Mouse (Mus musculus) testis, adult 2 months (tissue): ENCODE data around the gene Hoxd9. TPM values are rescaled to one million over a fixed set of nuclear protein-coding genes. Genes with fewer than 3 reads are reported as not detected.

ENCODE experiments used
- H3K27ac ChIP-seq: fragments of 200-500 bp; 2 replicates; pipeline ENCODE4 v1.5.1; 2012; ENCODE audit warnings: low read depth, low read length; ENCODE audit not compliant: control insufficient read depth, insufficient read depth
- H3K27me3 ChIP-seq: fragments of 200-500 bp; 2 replicates; pipeline ENCODE4 v1.6.1; 2012; ENCODE audit warnings: mild to moderate bottlenecking, low read length, moderate library complexity; ENCODE audit not compliant: control insufficient read depth, insufficient read depth
- H3K36me3 ChIP-seq: fragments of 200-500 bp; 2 replicates; pipeline ENCODE4 v1.6.1; 2012; ENCODE audit warnings: mild to moderate bottlenecking, low read length; ENCODE audit not compliant: control insufficient read depth, insufficient read depth
- H3K4me1 ChIP-seq: fragments of 200-500 bp; 2 replicates; pipeline ENCODE4 v1.6.1; 2012; ENCODE audit warnings: low read length; ENCODE audit not compliant: control insufficient read depth, insufficient read depth
- H3K4me3 ChIP-seq: fragments of 200-500 bp; 2 replicates; pipeline ENCODE4 v1.5.1; 2012; ENCODE audit warnings: low read depth, mild to moderate bottlenecking, low read length, moderate library complexity, mixed read lengths; ENCODE audit not compliant: control insufficient read depth
- CTCF ChIP-seq: fragments of 200-500 bp; IDR thresholded peaks from 2 replicates; pipeline ENCODE4 v1.5.1; 2012; ENCODE audit warnings: low read depth, mild to moderate bottlenecking, inconsistent platforms, low read length, moderate library complexity; ENCODE audit not compliant: control insufficient read depth, insufficient read depth, insufficient replicate concordance
- POLR2A ChIP-seq: fragments of 200-500 bp; IDR thresholded peaks from 2 replicates; pipeline ENCODE4 v1.6.1; 2012; ENCODE audit warnings: low read depth, mild to moderate bottlenecking, inconsistent platforms, low read length, moderate library complexity; ENCODE audit not compliant: control insufficient read depth
- polyA plus RNA-seq: library from polyadenylated mRNA; depleted of rRNA; stranded (reverse); fragments of >200 nt; gene quantifications from 2 replicates; pipeline ENCODE4 v1.2.3, GENCODE M21; 2012

The Hoxd9 gene
- polyA plus RNA-seq, 1 experiment: 1.8 TPM

- no peak overlapping the region for H3K27ac ChIP-seq
- no peaks in the 10 kb centered on the region for H3K36me3 ChIP-seq
- TF ChIP-seq CTCF (no peak), POLR2A (no peak)
- H3K4me3 ChIP-seq: no peak overlapping the region; the same call in 1 of the 2 replicates
- H3K4me1 ChIP-seq: peaks cover 15% of the 10 kb centered on the region
- peaks cover 13% of the 10 kb centered on the region for H3K27me3 ChIP-seq
These were observed 14.7 kb upstream of the Hoxd9 start for GRCm38 (mm10) chr2:74682796-74683195.

GRCm38 (mm10) chr2:74683471-74683951 lies 14.0 kb upstream of the Hoxd9 start:
- Histone ChIP-seq H3K27me3 (peaks cover 13% of the 10 kb centered on the region), H3K27ac (no peak overlapping the region), H3K4me3 (no peak overlapping the region), H3K36me3 (no peaks in the 10 kb centered on the region), H3K4me1 (peaks cover 15% of the 10 kb centered on the region)
- no peak for TF ChIP-seq CTCF
- no peak for TF ChIP-seq POLR2A

- H3K4me3 ChIP-seq: no peak overlapping the region
- TF ChIP-seq CTCF: no peak
- no peak for TF ChIP-seq POLR2A
These were observed 13.4 kb upstream of the Hoxd9 start for GRCm38 (mm10) chr2:74684106-74684505.

DNA sequence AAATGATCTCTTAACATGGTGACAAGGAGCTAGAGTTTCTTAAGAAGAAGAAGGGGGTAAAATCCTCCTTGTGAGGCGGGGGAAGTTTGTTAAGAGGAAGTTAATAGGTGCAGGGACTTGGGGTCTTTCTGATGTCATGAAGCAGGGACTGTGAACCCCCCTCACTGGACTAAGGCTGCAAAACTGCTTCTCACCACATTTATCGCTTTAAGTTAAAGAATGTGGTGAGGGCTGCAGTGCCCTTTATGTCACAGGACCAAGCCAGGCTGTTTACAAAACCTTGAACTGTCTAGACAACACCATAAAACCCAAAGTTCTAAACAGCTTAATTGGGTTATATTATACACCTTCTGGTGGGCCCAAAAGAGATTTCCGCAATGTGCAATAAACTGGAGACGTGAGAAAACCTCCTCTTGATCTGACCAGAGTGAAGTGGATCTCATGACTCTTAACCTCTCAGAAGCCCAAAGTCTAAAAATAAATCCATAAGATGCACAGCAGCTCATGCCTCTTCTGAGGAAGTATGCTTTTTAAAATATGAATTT lies 12.4 kb upstream of the Hoxd9 start:
- H3K36me3 ChIP-seq: no peaks in the 10 kb centered on the region
- TF ChIP-seq POLR2A (no peak), CTCF (no peak)
- H3K4me3 ChIP-seq: no peak overlapping the region
- H3K27ac ChIP-seq: no peak overlapping the region
- peaks cover 17% of the 10 kb centered on the region for H3K27me3 ChIP-seq
- H3K4me1 ChIP-seq: peaks cover 11% of the 10 kb centered on the region

More at GRCm38 (mm10) chr2:74684106-74684505, 13.4 kb upstream of the Hoxd9 start:
- H3K4me1 ChIP-seq: peaks cover 15% of the 10 kb centered on the region
- no peak overlapping the region for H3K27ac ChIP-seq
- no peaks in the 10 kb centered on the region for H3K36me3 ChIP-seq
- peaks cover 13% of the 10 kb centered on the region for H3K27me3 ChIP-seq

DNA sequence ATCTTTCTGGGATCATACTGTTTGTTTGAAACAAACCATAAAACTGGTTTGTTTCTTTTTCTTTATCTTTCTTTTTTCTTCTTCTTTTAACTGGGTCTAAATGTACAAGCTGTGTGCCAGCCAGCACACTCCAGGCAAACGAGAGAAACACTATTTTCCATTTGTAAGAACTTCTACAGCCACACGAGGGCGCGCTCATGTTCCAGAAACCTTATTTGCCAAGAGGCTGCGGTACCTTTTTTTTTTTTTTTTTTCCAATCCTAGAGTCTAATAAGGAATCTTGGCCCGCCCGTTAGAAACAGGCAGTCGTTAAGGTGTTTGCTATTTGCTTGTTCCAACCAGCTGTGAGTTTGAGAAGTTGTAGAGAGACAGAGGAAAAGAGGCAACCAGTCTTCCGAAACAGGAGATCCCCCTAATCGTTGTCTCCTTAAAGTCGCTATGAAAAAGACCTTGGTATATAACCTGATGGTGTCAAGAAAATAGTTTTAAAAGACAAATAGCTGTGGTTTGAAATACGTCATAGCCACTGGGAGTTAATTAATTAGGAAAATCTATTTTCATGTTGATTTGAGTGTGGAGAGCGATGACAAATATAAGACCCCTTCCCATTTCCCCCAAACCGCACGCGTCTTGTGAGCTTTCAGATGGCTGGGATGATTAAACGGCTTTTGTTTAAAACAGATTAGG lies 11.1 kb upstream of the Hoxd9 start:
- TF ChIP-seq CTCF (peak; percentile 17; the same call in 1 of the 2 replicates), POLR2A (no peak)
- H3K4me3 ChIP-seq: no peak overlapping the region
- no peak overlapping the region for H3K27ac ChIP-seq
- H3K27me3 ChIP-seq: peaks cover 16% of the 10 kb centered on the region
- H3K4me1 ChIP-seq: peaks cover 12% of the 10 kb centered on the region
- no peaks in the 10 kb centered on the region for H3K36me3 ChIP-seq

DNA sequence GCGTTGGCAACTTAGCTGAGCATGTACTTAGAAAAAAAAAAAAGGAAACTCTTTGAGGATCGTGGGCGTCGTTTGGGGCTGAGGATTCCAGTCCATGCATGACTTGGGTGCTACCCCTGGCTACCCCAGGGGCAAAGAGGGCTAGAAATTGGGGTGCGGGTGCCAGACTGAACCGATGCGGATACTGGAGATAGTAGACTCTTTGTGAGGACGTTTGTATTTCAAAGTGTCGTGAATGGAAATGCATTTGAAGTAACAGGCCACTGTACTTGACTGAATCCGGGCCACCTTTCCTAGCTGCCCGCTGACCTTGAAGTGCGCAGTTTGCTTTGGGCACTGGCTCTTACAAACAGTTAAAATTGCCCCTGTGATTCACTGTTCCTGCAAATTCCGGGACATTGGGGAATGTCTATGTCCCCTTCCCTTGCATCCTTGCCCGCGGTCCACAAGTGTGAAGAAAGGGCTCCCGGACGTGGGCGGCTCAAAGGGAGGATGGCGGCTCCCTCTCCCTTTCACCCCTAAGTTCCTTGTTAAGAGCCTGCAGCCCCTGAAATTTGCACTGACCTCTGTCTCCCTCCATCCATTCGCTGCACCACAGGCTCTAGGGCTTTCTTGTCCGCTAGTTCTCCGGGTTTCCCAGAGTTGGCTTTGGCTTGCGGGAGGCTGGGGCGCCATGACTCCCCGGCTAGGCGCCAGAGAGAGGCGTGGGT lies 10.4 kb upstream of the Hoxd9 start:
- H3K27me3 ChIP-seq: peaks cover 14% of the 10 kb centered on the region

DNA sequence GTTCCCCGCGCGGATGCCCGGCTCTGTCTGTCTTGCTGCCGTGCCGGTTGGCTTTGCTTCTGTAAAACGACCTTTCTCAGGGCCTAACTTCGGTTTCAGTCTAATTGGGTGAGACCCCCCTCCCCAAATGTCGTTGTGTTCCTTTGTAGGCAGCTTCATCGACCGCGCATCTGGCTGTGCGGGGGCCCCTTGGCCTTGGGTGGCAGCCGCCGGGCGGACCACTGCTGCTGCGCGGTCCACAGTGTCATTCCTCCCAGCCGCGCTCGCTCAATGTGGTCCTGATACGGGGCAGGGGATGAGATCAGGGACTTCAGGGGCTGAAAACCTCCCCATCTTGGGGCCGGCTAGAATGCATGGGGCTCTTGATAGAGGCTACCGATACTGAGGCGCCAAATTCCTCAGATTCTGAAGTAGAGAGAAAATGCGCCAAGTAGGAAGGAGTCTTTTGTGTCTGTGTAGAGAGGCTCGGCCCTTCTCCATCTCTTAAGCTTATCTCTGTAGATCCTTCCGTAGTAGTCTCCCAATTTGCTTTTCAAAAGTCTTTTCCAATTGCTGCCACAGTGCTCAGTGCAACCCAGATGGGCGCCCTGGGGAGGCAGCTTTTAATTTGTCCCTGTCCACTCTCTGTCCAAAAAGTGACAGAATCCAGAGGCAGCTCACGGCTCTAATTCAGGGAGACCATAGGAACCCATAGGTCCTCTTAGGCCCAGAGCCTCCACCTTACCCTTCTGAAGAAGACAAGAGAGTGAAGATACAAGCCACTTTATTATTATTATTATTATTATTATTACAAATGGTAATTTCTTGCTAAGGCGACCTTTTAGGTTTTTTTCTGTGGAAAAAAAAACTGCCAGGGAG lies 9.6 kb upstream of the Hoxd9 start:
- peaks cover 4% of the 10 kb centered on the region; the same call in 1 of the 2 replicates for H3K4me1 ChIP-seq
- TF ChIP-seq POLR2A: no peak
- no peak overlapping the region for H3K4me3 ChIP-seq
- peaks cover 16% of the 10 kb centered on the region for H3K27me3 ChIP-seq
- H3K36me3 ChIP-seq: no peaks in the 10 kb centered on the region
- H3K27ac ChIP-seq: no peak overlapping the region

More for the DNA sequence above, 10.4 kb upstream of the Hoxd9 start:
- Histone ChIP-seq H3K36me3 (no peaks in the 10 kb centered on the region), H3K4me1 (peaks cover 10% of the 10 kb centered on the region), H3K4me3 (no peak overlapping the region), H3K27ac (no peak overlapping the region)
- TF ChIP-seq CTCF (no peak), POLR2A (no peak)
